Mouse (Mus musculus) adrenal gland, adult 8-10 months (tissue): ENCODE measurements around the gene Snrpd3. TPM values are rescaled to one million over a fixed set of nuclear protein-coding genes. Genes with fewer than 3 reads are reported as not detected.
"Not testable (repeated sequence)": the region's sequence is repeated elsewhere in the genome, so short reads cannot be mapped to it uniquely, and the experiment has no call there.

Source experiments
- DNase-seq: peaks from one replicate; pipeline ENCODE4 v3.0.0; 2022
- total RNA-seq, 4 experiments: library from RNA; stranded (reverse); gene quantifications; 2 replicates each; pipeline ENCODE4 v1.2.4; 2022

The Snrpd3 gene
- total RNA-seq, 4 experiments from 2014 or later, result 82.7 to 88.0 (median 86.2) TPM

DNA sequence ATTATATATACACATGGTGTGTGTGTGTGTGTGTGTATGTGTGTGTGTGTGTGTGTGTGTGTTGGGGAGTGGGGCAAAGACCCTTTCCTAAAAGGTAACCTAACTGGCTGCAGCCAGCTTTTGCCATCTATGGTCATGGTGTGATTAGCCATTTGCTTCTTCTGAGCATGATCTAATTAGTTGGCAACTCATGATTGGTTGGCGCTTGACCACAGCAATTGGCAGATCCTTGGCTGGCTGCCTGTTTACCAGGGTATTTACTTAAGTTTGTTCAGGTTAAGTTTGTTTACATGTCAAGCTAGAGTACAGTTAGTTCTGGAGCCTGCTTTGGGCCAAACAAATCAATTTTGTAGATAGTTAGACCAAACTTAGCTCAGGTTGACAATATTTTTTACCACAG lies 15.7 kb upstream of the Snrpd3 start:
- no peak for DNase-seq

GRCm38 (mm10) chr10:75503692-75504091 lies 13.7 kb upstream of the Snrpd3 start:
- no peak for DNase-seq

GRCm38 (mm10) chr10:75504234-75505129 lies 12.9 kb upstream of the Snrpd3 start:
- DNase-seq, result no peak

DNA sequence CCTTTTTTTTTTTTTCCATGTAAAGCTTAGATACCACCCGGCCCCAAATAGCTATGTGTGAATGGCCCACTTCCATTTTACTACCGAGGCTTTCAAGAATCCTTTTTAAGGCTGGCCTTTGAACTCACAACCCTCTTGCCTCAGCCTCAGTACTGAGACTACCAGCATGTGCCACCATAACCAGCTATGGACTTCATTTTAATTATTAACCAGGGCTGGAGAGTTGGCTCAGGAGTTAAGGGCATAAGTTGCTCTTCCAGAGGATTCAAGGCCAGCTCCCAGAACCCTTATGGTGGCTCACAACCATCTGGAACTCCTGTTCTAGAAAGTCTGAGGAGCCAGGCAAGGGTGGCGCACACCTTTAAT lies 12.2 kb upstream of the Snrpd3 start:
- DNase-seq, result no peak

- not testable (repeated sequence) for DNase-seq
Observed at GRCm38 (mm10) chr10:75505928-75506327, 11.4 kb upstream of the Snrpd3 start.

GRCm38 (mm10) chr10:75510446-75510845 lies 6.9 kb upstream of the Snrpd3 start:
- peak; percentile 65 for DNase-seq

- no peak for DNase-seq
Observed at GRCm38 (mm10) chr10:75511060-75511459, 6.3 kb upstream of the Snrpd3 start.

- no peak for DNase-seq
Observed at GRCm38 (mm10) chr10:75511897-75512296, 5.5 kb upstream of the Snrpd3 start.

DNA sequence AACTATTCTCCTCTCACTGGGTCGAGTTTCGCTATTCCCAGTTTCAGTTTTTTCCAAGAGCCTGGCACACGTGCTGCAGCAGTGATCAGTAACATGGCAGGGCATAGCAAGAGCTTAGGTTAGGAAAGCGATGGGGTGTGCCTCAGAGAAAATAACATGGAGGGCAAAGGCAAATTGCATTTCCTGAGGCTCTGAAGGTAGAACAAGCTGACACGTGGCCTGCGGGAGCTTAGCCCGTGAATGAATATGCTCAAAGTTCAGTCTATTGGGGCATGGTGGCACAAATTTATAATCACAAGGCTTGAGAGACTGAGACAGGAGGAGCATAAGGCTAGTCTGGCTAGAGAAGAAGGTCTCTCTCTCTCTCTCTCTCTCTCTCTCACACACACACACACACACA lies 4.6 kb upstream of the Snrpd3 start:
- DNase-seq, result no peak

GRCm38 (mm10) chr10:75513306-75514067 lies 3.9 kb upstream of the Snrpd3 start:
- no peak for DNase-seq

GRCm38 (mm10) chr10:75514361-75514760 lies 3.0 kb upstream of the Snrpd3 start:
- DNase-seq, result no peak

- DNase-seq, result no peak
Observed at GRCm38 (mm10) chr10:75515216-75516037, 1.9 kb upstream of the Snrpd3 start.

- DNase-seq, result no peak
Observed at GRCm38 (mm10) chr10:75516038-75516723, 1.2 kb upstream of the Snrpd3 start.

- no peak for DNase-seq
Observed at GRCm38 (mm10) chr10:75516724-75517072, 653 bp upstream of the Snrpd3 start.

- peak; percentile 97 for DNase-seq
Observed at GRCm38 (mm10) chr10:75517758-75518143, 400 bp downstream of the Snrpd3 start, which contains the start of gene Gucd1. Gene Gucd1 (minus strand): TSS chr10:75517972.

- DNase-seq, result no peak
Observed at GRCm38 (mm10) chr10:75520581-75520980, 3.2 kb downstream of the Snrpd3 start.

DNA sequence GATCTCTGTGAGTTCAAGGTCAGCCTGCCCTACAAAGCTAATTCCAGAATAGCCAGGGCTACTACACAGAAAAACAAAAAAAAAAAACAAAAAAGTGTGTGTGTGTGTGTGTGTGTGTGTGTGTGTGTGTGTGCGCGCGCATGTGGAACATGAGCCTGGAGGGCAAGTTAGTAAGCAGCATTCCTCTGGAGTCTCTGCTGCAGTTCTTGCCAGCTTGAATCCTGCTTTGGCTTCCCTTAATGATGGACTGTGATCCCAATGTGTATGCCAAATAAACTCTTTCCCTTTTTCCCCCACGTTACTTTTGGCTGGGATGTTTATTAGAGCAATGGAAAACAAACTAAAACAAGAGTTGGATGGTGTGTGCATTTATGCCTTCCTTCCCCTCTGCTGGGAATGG lies 4.3 kb downstream of the Snrpd3 start:
- no peak for DNase-seq

DNA sequence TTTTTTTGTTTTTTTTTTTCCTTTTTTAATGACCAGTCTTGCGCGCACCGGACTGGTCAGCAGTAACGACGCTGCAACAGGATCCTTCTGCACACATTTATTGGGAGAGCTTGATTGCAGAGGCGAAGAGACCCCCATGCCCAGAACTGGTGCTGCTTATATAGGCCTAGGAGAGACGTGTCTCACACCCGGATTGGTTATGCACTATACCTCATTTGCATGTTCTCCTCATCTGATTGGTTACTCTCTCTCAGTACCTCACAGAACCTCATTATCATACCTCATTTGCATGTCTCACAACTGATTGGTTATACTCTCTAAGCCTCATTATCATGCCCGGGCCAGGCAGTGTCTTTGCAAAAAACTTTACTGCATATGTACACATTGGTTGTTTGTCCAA lies 8.1 kb downstream of the Snrpd3 start:
- not testable (repeated sequence) for DNase-seq

DNA sequence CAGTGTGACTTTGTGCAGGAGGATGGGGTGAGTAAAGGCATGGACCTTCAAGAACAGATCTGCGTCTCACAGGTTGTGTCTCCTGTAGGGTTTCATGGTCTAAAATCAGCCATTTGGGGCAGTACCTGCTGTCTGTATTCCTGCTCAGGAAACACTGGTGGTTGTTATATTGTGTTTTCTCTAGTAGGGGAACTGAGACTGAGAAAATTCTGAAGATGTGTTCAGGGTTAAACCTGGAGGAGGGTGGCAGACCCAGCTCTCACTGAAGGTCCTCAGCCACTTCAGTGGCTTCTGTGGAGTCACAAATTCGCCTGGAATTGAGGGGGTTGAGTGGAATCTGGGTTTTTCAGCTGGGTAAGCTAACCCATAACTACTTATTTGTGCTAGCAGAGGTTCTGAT lies 13.0 kb downstream of the Snrpd3 start:
- no peak for DNase-seq

GRCm38 (mm10) chr10:75531532-75532090 lies 14.3 kb downstream of the Snrpd3 start:
- no peak for DNase-seq

GRCm38 (mm10) chr10:75534216-75534615 lies 16.9 kb downstream of the Snrpd3 start:
- DNase-seq, result no peak

- no peak for DNase-seq
Observed at GRCm38 (mm10) chr10:75534934-75535333, 17.6 kb downstream of the Snrpd3 start.
